Mouse (Mus musculus) bone marrow, adult 2 months (tissue): ENCODE measurements around the gene Olfr869.

Experiments used
- CTCF ChIP-seq: fragments of 200-500 bp; IDR thresholded peaks from 2 replicates; pipeline ENCODE4 v1.5.1; 2011; ENCODE audit warnings: low read length, control low read depth; ENCODE audit not compliant: control insufficient read depth, insufficient read depth
- POLR2A ChIP-seq: fragments of 200-500 bp; IDR thresholded peaks from 2 replicates; pipeline ENCODE4 v1.6.1; 2011; ENCODE audit warnings: low read depth, mild to moderate bottlenecking, control low read depth, low read length, borderline replicate concordance; ENCODE audit not compliant: control insufficient read depth

DNA sequence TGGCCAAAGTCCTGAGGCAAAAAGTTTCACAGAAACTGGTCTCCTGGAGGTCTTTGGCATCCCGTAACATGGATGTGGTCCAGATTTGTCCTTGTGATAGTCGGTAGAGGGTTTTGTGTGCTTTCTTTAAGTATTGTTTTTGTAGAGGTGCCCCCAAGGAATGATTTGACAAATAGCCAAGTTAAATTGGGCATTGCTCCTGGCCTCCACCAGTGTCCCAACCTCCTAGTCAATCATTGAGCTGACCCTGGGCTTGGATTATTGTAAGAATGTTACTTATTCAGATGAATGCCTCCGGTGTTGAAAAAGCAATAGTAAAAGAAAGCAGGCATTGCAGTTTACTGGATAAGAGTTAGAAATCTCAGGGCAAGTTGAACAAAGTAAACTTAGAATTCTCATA is 20.9 kb downstream of the Olfr869 start:
- TF ChIP-seq CTCF = no peak
- TF ChIP-seq POLR2A = no peak
